Mouse (Mus musculus) lung, adult 2 months (tissue): ENCODE data around the gene Baz1b.

ENCODE experiments used
- CTCF ChIP-seq: fragments of 200-500 bp; IDR thresholded peaks from 2 replicates; pipeline ENCODE4 v1.5.1; 2011; ENCODE audit warnings: mild to moderate bottlenecking, low read length, control low read depth; ENCODE audit not compliant: insufficient read depth
- POLR2A ChIP-seq: fragments of 200-500 bp; IDR thresholded peaks from 2 replicates; pipeline ENCODE4 v1.6.1; 2011; ENCODE audit warnings: low read depth, mild to moderate bottlenecking, control low read depth, low read length, borderline replicate concordance; ENCODE audit errors: extremely low read depth

DNA sequence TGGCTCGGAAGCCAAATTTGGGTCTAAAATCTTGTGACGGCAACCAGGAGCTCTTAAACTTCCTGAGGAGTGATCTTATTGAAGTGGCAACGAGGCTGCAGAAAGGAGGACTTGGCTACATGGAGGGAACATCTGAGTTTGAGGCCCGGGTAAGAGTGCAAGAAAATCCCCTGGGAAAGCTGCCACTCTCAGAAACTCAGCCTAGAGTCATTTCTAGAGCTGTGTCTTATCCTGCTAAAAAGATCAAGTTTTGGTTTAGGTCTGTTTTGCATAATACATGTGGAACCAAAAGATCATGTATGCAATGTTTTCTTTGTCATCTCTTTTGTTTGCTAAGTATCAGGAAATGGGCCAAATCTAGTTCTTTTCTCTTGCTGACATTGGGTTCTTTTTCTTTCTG is 43.1 kb downstream of the Baz1b start:
- TF ChIP-seq CTCF (no peak), POLR2A (no peak)
